Mouse (Mus musculus) bone marrow macrophage, adult 2 months (primary cell): ENCODE results near the gene Ccsap. TPM values are rescaled to one million over a fixed set of nuclear protein-coding genes. Genes with fewer than 3 reads are reported as not detected.
"Not testable (repeated sequence)": the region's sequence is repeated elsewhere in the genome, so short reads cannot be mapped to it uniquely, and the experiment has no call there.

Source experiments
- H3K27ac ChIP-seq: 2 replicates; pipeline ENCODE4 v1.5.1; 2012; ENCODE audit warnings: low read depth, low read length; ENCODE audit not compliant: insufficient read depth
- H3K4me1 ChIP-seq: 2 replicates; pipeline ENCODE4 v1.6.1; 2012; ENCODE audit warnings: low read length; ENCODE audit not compliant: control insufficient read depth, insufficient read depth
- H3K4me3 ChIP-seq: 2 replicates; pipeline ENCODE4 v1.5.1; 2012; ENCODE audit warnings: mild to moderate bottlenecking, low read length, moderate library complexity; ENCODE audit not compliant: insufficient read depth
- CTCF ChIP-seq: IDR thresholded peaks from 2 replicates; pipeline ENCODE4 v1.5.1; 2012; ENCODE audit warnings: low read depth, mild to moderate bottlenecking, low read length, moderate library complexity
- POLR2A ChIP-seq: IDR thresholded peaks from 2 replicates; pipeline ENCODE4 v1.6.1; 2012; ENCODE audit warnings: mild to moderate bottlenecking, low read depth, low read length, borderline replicate concordance
- polyA plus RNA-seq: library from polyadenylated mRNA; stranded (reverse); fragments of >200 nt; gene quantifications from 2 replicates; pipeline ENCODE4 v1.2.4, GENCODE M21; 2012; ENCODE audit not compliant: missing spikeins, insufficient read depth, insufficient read length

Gene Ccsap
- polyA plus RNA-seq, 1 experiment = 5.9 TPM

DNA sequence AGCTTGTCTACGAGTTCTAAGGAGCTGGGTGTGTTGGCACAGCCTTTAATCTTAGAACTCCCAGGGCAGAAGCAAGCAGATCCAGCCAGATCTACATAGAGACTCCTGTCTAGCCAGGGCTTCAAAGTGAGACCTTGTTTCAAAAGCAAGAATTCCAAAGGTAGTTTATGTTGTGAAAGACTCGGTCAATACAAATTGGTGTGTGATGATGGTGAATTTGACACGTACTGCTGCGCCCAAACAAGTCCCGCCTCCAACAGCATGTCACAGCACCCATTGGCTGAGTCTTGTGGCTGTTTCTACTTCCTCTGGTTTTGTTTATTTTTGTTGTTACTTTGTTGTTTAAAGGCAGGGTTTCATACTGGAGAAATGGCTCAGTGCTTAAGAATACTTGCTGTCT, 47.8 kb downstream of the Ccsap start:
- no peaks in the 10 kb centered on the region; the same call in 1 of the 2 replicates for H3K4me1 ChIP-seq
- no peak overlapping the region for H3K27ac ChIP-seq
- no peak overlapping the region for H3K4me3 ChIP-seq
- no peak for TF ChIP-seq CTCF
- no peak for TF ChIP-seq POLR2A

GRCm38 (mm10) chr8:123809342-123809741, 50.7 kb downstream of the Ccsap start:
- not testable (repeated sequence) for H3K27ac ChIP-seq, H3K4me3 ChIP-seq
- H3K4me1 ChIP-seq = peaks cover 13% of the 10 kb centered on the region

- Histone ChIP-seq H3K4me3 (no peak overlapping the region), H3K4me1 (peaks cover 18% of the 10 kb centered on the region), H3K27ac (no peak overlapping the region)
- TF ChIP-seq CTCF (no peak), POLR2A (no peak)
Measured at GRCm38 (mm10) chr8:123808671-123809070, 51.3 kb downstream of the Ccsap start.

DNA sequence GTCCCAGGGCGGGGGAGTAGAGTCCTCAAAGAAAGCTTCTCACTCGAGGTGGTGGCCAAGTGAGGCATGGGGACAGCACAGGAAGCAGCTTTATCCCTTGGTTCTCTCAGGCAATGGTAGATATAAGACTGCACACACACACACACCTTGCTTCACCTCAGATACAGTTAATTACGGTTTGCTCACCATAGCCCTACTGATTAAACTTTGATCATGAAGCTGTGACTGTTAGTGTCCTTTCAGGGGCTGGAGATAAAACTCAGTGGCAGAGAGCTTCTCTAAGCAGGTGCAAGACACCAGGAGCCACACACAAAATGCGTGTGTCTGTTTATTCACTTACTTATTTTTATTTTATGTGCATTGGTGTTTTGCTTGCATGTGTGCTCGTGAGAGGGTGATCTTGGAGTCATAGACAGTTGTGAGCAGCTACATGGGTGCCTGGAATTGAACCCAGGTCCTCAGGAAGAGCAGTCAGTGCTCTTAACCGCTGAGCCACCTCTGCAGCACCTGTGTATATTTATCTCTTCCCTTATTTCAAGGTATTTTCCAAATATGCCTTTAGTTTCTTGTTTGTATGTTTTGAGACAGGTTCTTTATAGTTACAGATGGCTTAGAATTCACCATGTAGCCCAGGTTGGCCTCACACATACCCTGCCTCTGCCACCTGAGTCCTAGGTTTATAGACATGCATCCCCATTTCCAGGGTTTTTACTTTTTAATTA, 52.0 kb downstream of the Ccsap start:
- Histone ChIP-seq H3K4me1 (peaks cover 22% of the 10 kb centered on the region), H3K4me3 (no peak overlapping the region), H3K27ac (no peak overlapping the region)
- TF ChIP-seq POLR2A = no peak
- TF ChIP-seq CTCF = no peak

DNA sequence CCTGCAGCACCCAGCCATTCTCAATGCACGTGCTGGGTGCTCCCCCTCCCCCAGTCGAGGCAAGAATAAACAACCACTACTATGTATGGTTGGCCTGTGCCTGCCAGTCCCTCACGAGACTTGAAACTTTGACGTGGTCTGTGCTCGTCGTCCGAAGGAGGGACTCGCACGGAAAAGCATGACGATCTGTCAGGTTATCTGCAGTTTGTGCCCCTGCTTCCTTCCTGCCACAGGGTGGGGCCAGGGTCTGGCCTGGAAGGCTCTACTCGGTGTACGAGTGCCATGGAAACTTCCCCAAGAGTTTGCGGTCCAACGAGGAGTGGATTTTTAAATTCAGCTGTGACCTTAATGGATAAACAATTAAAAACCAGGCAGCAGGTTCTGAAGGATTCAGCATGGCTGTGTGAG, 53.0 kb downstream of the Ccsap start:
- TF ChIP-seq CTCF (no peak), POLR2A (no peak)
- Histone ChIP-seq H3K4me1 (peaks cover 24% of the 10 kb centered on the region), H3K4me3 (0 out of 2 replicates have a peak overlapping the region, but pooled peaks have one; percentile 6), H3K27ac (no peak overlapping the region)

DNA sequence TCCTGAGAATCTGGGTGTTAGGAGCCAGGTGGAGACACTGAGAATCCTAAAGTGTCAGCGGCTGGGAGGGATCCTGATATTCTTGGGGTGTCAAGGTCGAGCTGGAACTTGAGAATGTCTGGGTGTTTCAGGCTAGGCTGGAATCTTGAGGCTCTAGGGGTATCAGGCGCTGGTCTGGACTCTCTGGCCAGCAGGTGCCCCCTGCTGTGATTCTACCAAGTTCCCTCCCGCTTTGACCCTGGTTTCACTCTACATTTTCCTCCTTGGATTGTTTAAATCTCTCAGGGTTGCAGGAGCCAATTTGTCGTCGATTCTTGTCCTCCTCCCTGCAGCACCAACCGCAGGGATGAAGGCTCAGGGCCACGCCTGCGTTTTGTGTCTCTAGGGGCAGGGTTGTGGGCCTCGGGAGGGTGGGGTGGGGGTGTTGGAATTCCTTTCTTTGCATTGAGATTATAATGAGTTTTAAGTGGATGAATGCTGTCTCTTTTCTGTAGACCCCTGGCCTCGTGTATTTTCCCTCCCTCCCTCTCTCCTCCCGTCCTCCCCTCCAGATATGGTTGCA, 53.6 kb downstream of the Ccsap start:
- H3K4me3 ChIP-seq = peak overlapping the region; percentile 72
- no peak overlapping the region for H3K27ac ChIP-seq
- peaks cover 24% of the 10 kb centered on the region for H3K4me1 ChIP-seq
- TF ChIP-seq CTCF = no peak
- TF ChIP-seq POLR2A = no peak

DNA sequence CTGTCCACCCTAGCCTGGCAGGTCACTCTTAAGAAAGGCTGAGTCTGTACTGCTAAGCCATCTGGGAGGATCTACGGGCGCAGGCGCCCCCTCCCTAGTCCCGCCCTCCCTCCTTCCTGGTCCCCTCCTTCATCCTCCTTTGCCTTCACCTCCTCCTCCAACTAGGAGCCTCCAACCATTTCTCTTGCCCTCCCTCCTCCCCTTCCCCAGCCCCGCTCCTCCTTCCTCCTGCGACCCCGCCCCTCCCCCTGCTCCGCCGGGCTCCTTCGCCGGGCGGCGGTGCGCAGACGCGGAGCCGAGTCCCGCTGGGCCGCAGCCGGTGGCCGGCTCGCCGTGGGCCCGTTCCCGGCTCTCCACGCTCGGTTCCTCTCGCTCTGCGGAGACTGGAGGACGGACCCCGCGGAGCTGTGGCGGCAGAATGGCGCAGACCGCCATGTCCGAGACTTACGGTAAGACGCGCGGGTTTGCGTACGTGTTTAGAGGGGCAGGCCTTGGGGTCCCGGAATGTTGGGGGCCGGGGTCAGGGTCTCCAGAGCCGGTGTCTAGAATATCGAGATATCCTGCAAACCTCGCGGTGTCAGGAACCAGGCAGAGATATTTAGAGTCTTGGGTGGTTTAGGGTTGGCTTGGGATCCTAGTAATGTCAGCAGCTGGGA, 54.2 kb downstream of the Ccsap start, which contains the start of gene Rab4a:
TSS of gene Rab4a (plus strand) at position 268 of the 656 bp plus-strand sequence.
- TF ChIP-seq CTCF (no peak), POLR2A (no peak)
- Histone ChIP-seq H3K4me1 (peaks cover 24% of the 10 kb centered on the region), H3K4me3 (peak within 1 kb of the TSS; percentile 72)

DNA sequence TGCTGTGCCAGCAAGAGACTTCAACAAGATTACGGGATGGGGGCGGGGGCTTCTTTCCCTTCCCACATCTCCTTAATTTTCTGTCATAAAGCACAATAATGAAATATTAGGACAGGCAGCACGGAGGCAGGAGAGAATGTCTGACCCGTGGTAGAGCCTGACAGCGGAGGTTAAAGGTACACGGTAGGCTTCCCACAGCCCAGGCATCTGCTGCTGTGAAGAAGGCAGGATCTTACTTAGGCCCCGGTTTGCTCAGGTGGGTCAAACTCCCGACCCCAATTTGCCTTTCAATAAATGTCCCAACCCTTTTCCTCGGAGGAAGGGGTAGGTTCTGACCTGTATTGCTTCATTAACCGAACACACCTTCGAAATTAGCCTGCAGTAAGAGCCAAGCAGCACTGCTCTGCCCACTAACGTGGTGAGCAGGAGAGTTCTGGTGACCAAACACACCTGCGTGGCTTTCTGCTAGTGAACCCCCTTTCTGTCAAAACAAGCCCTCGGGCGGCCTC, 54.7 kb downstream of the Ccsap start:
- Histone ChIP-seq H3K4me3 (peak overlapping the region; percentile 72), H3K4me1 (peaks cover 24% of the 10 kb centered on the region), H3K27ac (peak overlapping the region; percentile 48)
- no peak for TF ChIP-seq POLR2A
- TF ChIP-seq CTCF = no peak

More for the DNA sequence above, 54.2 kb downstream of the Ccsap start, which contains the start of gene Rab4a:
- H3K27ac ChIP-seq = peak within 1 kb of the TSS; percentile 48

DNA sequence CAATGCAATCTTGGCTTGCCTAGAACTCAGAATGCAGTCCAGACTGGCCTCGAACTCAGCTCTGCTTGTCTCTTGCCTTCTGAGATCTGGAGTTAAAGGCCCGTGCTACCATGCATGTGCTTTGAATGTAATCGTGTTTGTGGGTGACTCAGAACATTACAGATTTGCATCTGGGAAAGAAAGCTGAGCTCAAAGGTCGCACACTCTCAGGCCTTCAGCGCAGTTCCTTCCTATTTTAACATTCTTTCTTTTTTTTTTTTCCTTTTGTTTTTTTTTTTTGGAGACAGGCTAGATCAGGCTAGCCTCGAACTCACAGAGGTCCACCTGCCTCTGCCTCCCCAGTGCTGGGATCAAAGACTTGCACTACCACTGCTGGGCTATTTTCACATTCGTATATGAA, 55.4 kb downstream of the Ccsap start:
- H3K4me3 ChIP-seq = no peak overlapping the region
- H3K4me1 ChIP-seq = peaks cover 27% of the 10 kb centered on the region
- peak overlapping the region; percentile 2; the same call in 1 of the 2 replicates for H3K27ac ChIP-seq
- TF ChIP-seq CTCF (no peak), POLR2A (no peak)

DNA sequence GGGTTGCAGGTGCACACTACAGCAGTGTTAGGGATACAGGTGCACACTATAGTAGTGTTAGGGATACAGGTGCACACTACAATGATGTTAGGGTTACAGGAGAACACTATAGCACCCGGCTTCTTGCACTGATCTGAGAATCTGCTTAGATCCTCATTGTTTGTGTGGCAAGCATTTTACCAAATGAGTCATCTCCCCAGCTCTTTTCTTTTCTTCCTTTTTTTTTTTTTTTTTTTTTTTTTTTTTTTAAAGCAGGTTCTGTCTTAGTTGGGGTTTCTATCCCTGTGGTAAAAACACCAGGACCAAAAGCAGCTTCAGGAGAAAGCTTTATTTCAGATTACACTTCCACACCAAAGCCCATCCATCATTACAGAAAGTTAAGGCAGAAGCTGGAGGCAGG, 56.4 kb downstream of the Ccsap start:
- TF ChIP-seq CTCF (no peak), POLR2A (no peak)
- Histone ChIP-seq H3K27ac (0 out of 2 replicates have a peak overlapping the region, but pooled peaks have one; percentile 5), H3K4me3 (no peak overlapping the region), H3K4me1 (peaks cover 27% of the 10 kb centered on the region)
